Comparison of ENCODE assay signal across 8 mouse cellular contexts in genomic region chr2:32127653-32128535, GRCm38 (mm10). TPM values are rescaled to one million over a fixed set of nuclear protein-coding genes. Genes with fewer than 3 reads are reported as not detected.
A peak's percentile ranks its signal among the peaks of the same experiment; 100 is the strongest.
DNase-seq lines count a peak whose midpoint lies in the region; TF ChIP-seq lines count a peak whose summit lies in the region.

No protein-coding gene starts in this region.

- peaks cover 3% of the 10 kb centered on the region for H3K4me1 ChIP-seq in bone marrow, adult 2 months (ENCODE audit: control insufficient read depth, insufficient read depth, low read length)

- no peak for TF ChIP-seq POLR2A in bone marrow, adult 2 months (IDR thresholded peaks at IDR 0.05; ENCODE audit: borderline replicate concordance, control insufficient read depth, low read depth, low read length)

- H3K27ac ChIP-seq in bone marrow, adult 2 months (ENCODE audit: control insufficient read depth, insufficient read depth, low read depth, low read length, poor library complexity) = peak overlapping the region; percentile 97

- TF ChIP-seq CTCF in bone marrow, adult 2 months (IDR thresholded peaks at IDR 0.05; ENCODE audit: control insufficient read depth, insufficient read depth, low read length) = no peak

- no peak overlapping the region for H3K4me3 ChIP-seq in bone marrow, adult 2 months (replicated peaks; ENCODE audit: control insufficient read depth, low read depth, low read length)

- peak; percentile 21 for DNase-seq in adrenal gland, postnatal 14 days
- DNase-seq in adrenal gland, postnatal 10 days = no peak
- DNase-seq in heart, postnatal 4 days = peak; percentile 72
- peak; percentile 81 to 88 for DNase-seq in spleen, postnatal 10 days (ENCODE audit: low spot score in 2 of 2)
- DNase-seq in right cerebral cortex, postnatal 10 days (ENCODE audit: low spot score in 2 of 2) = no peak
- no peak for DNase-seq in layer of hippocampus, postnatal 14 days (ENCODE audit: low spot score in 2 of 2)
- no peak for DNase-seq in left cerebral cortex, adult 11 months (ENCODE audit: low spot score)

- WGBS in bone marrow, adult 2 months = 20% methylated on average over 16 of the region's 16 CpGs

RNA-seq across cellular contexts. Expression of gene Prrc2b, which starts 23.0 kb away (rescaled TPM):
- 86.4 and 91.3 TPM in 2 replicates for total RNA-seq in adrenal gland, postnatal 14 days (2021)
- total RNA-seq in adrenal gland, postnatal 10 days (2021) = 100 to 1,000 TPM in 1 of 2 experiments, 10 to 100 TPM in 1; 83.4 to 102 TPM
- polyA plus RNA-seq in bone marrow, adult 2 months (2011; ENCODE audit: insufficient read depth, insufficient read length, low replicate concordance, missing spikeins) = 32.3 and 44.5 TPM in 2 replicates
- total RNA-seq in heart, postnatal 4 days (2021) = 100 to 1,000 TPM; 138 to 145 TPM
- 100 to 1,000 TPM; 253 to 268 TPM for total RNA-seq in layer of hippocampus, postnatal 14 days (2021)

RNA-seq across cellular contexts. Expression of gene Plpp7, which starts 32.6 kb away (rescaled TPM):
- 3.0 and 3.6 TPM in 2 replicates for total RNA-seq in adrenal gland, postnatal 14 days (2021)
- total RNA-seq in adrenal gland, postnatal 10 days (2021) = 1 to 10 TPM; 3.9 to 8.6 TPM
- polyA plus RNA-seq in bone marrow, adult 2 months (2011; ENCODE audit: insufficient read depth, insufficient read length, low replicate concordance, missing spikeins) = not detected in 2 replicates
- total RNA-seq in heart, postnatal 4 days (2021) = 10 to 100 TPM; 15.7 to 20.5 TPM
- 10 to 100 TPM; 20.2 to 21.5 TPM for total RNA-seq in layer of hippocampus, postnatal 14 days (2021)

RNA-seq across cellular contexts. Expression of gene Fam78a, which starts 43.2 kb away (rescaled TPM):
- 3.0 and 10.0 TPM in 2 replicates for total RNA-seq in adrenal gland, postnatal 14 days (2021)
- total RNA-seq in adrenal gland, postnatal 10 days (2021) = 1 to 10 TPM; 3.2 to 5.4 TPM
- polyA plus RNA-seq in bone marrow, adult 2 months (2011; ENCODE audit: insufficient read depth, insufficient read length, low replicate concordance, missing spikeins) = 11.4 and 12.5 TPM in 2 replicates
- total RNA-seq in heart, postnatal 4 days (2021) = 10 to 100 TPM; 40.9 to 42.5 TPM
- total RNA-seq in layer of hippocampus, postnatal 14 days (2021) = 1 to 10 TPM; 2.4 to 2.7 TPM

Comparison
In these comparisons a context has a peak if more than half of its experiments do, and no peak if none do; other contexts are left out.
1. DNase-seq: peak in adrenal gland, postnatal 14 days (single experiment), heart, postnatal 4 days (single experiment) and spleen, postnatal 10 days (2 of 2); none in adrenal gland, postnatal 10 days (single experiment), right cerebral cortex, postnatal 10 days (0 of 2), layer of hippocampus, postnatal 14 days (0 of 2) and left cerebral cortex, adult 11 months (single experiment).